Comparison of ENCODE assay signal across 24 mouse cellular contexts in genomic region chr1:54762216-54762807, GRCm38 (mm10).
A peak's percentile ranks its signal among the peaks of the same experiment; 100 is the strongest.
DNase-seq lines count a peak whose midpoint lies in the region; ATAC-seq and TF ChIP-seq lines count a peak whose summit lies in the region.
"Had no signal": no experiment of that assay in that cellular context is flagged by ENCODE, and none has a peak within 500 bp of the region (broad histone marks: within the 10 kb centered on the region; RNA-seq: fewer than 3 reads in every experiment).

No protein-coding gene starts in this region.

- H3K4me1 ChIP-seq in hindbrain, embryonic 13.5 days (replicated peaks) = peaks cover 8% of the 10 kb centered on the region
- H3K4me1 ChIP-seq in hindbrain, embryonic 11.5 days (replicated peaks; ENCODE audit: control insufficient read depth, insufficient read depth, low read length) = no peaks in the 10 kb centered on the region
- H3K4me1 ChIP-seq in forebrain, embryonic 16.5 days (replicated peaks; ENCODE audit: control insufficient read depth, insufficient read depth, low read length) = peaks cover 6% of the 10 kb centered on the region
- no peaks in the 10 kb centered on the region for H3K4me1 ChIP-seq in stomach, postnatal 0 days (replicated peaks; ENCODE audit: control insufficient read depth, insufficient read depth)
- H3K4me1 ChIP-seq: embryonic facial prominence, embryonic 10.5 days; heart, embryonic 15.5 days; liver, embryonic 13.5 days; megakaryocyte, embryonic 14.5 days; stomach, embryonic 15.5 days had no signal

- no peak for TF ChIP-seq CTCF in stomach, postnatal 0 days (IDR thresholded peaks at IDR 0.05; ENCODE audit: low read depth)

- peaks cover 14% of the 10 kb centered on the region for H3K36me3 ChIP-seq in hindbrain, embryonic 13.5 days
- H3K36me3 ChIP-seq in hindbrain, embryonic 11.5 days (ENCODE audit: control insufficient read depth, insufficient read depth, low read length) = no peaks in the 10 kb centered on the region
- no peaks in the 10 kb centered on the region for H3K36me3 ChIP-seq in forebrain, embryonic 16.5 days (ENCODE audit: control insufficient read depth, insufficient read depth)
- H3K36me3 ChIP-seq in stomach, postnatal 0 days (ENCODE audit: control insufficient read depth, insufficient read depth, low read length) = 0 out of 2 replicates have a peak, but pooled peaks cover 3% of the 10 kb centered on the region
- H3K36me3 ChIP-seq: heart, embryonic 15.5 days; liver, embryonic 13.5 days; stomach, embryonic 15.5 days had no signal

- ATAC-seq in hindbrain, embryonic 13.5 days (ENCODE audit: low FRiP score) = peak; percentile 69; the same call in 1 of the 2 replicates
- no peak for ATAC-seq in hindbrain, embryonic 11.5 days (ENCODE audit: low FRiP score)
- ATAC-seq in forebrain, embryonic 16.5 days = peak; percentile 45
- ATAC-seq in stomach, postnatal 0 days (ENCODE audit: low FRiP score, low TSS enrichment) = no peak
- ATAC-seq: CD4-positive, CD25-positive, alpha-beta regulatory T cell, adult 4 months had no signal

- WGBS in hindbrain, embryonic 13.5 days = 72% methylated on average over 10 of the region's 10 CpGs
- 85% methylated on average over 10 of the region's 10 CpGs for WGBS in hindbrain, embryonic 11.5 days
- 12% methylated on average over 10 of the region's 10 CpGs for WGBS in forebrain, embryonic 16.5 days
- WGBS in stomach, postnatal 0 days = 85% methylated on average over 10 of the region's 10 CpGs

- DNase-seq in hindbrain, embryonic 11.5 days (ENCODE audit: low spot score) = no peak
- DNase-seq in retina, embryonic 14.5 days (ENCODE audit: low spot score) = peak; percentile 33
- DNase-seq in retina, postnatal 1 day = no peak
- DNase-seq in stomach, postnatal 0 days (ENCODE audit: low spot score) = no peak
- DNase-seq in kidney, postnatal 36 days = no peak
- no peak for DNase-seq in layer of hippocampus, postnatal 14 days (ENCODE audit: low spot score in 2 of 2)
- DNase-seq: adrenal gland, postnatal 25 days; cerebellum, adult 9-11 months; gastrocnemius, postnatal 36 days; heart, postnatal 36 days; kidney, adult 8-10 months; kidney, postnatal 14 days; liver, embryonic 13.5 days; lung, embryonic 14.5 days; lung, postnatal 36 days; thymus, adult 18-20 months; thymus, postnatal 36 days had no signal

- H3K9ac ChIP-seq in hindbrain, embryonic 13.5 days = no peak overlapping the region
- no peak overlapping the region for H3K9ac ChIP-seq in hindbrain, embryonic 11.5 days (ENCODE audit: low read depth, low read length)
- no peak overlapping the region for H3K9ac ChIP-seq in forebrain, embryonic 16.5 days (replicated peaks; ENCODE audit: low read depth, low read length)
- no peak overlapping the region for H3K9ac ChIP-seq in stomach, postnatal 0 days (ENCODE audit: low read length)
- H3K9ac ChIP-seq: heart, embryonic 15.5 days; liver, embryonic 13.5 days; lung, embryonic 14.5 days; stomach, embryonic 15.5 days had no signal

- no peak overlapping the region for H3K4me2 ChIP-seq in hindbrain, embryonic 13.5 days
- H3K4me2 ChIP-seq in hindbrain, embryonic 11.5 days (replicated peaks; ENCODE audit: low read depth, low read length) = no peak overlapping the region
- no peak overlapping the region for H3K4me2 ChIP-seq in forebrain, embryonic 16.5 days (ENCODE audit: low read length)
- H3K4me2 ChIP-seq in stomach, postnatal 0 days (replicated peaks; ENCODE audit: low read depth) = no peak overlapping the region
- H3K4me2 ChIP-seq: heart, embryonic 15.5 days; liver, embryonic 13.5 days; lung, embryonic 14.5 days; stomach, embryonic 15.5 days had no signal

- H3K4me3 ChIP-seq in hindbrain, embryonic 13.5 days = no peak overlapping the region
- no peak overlapping the region for H3K4me3 ChIP-seq in hindbrain, embryonic 11.5 days (ENCODE audit: low read depth, low read length)
- H3K4me3 ChIP-seq in forebrain, embryonic 16.5 days (replicated peaks; ENCODE audit: low read length) = no peak overlapping the region
- no peak overlapping the region for H3K4me3 ChIP-seq in stomach, postnatal 0 days (ENCODE audit: low read depth, low read length)
- H3K4me3 ChIP-seq: embryonic facial prominence, embryonic 10.5 days; heart, embryonic 15.5 days; liver, embryonic 13.5 days; megakaryocyte, embryonic 14.5 days; stomach, embryonic 15.5 days had no signal

- peak overlapping the region; percentile 65 for H3K27ac ChIP-seq in hindbrain, embryonic 13.5 days
- no peak overlapping the region for H3K27ac ChIP-seq in hindbrain, embryonic 11.5 days (ENCODE audit: low read depth, low read length)
- H3K27ac ChIP-seq in forebrain, embryonic 16.5 days (ENCODE audit: low read length) = no peak overlapping the region
- no peak overlapping the region for H3K27ac ChIP-seq in stomach, postnatal 0 days (replicated peaks)
- H3K27ac ChIP-seq: embryonic facial prominence, embryonic 10.5 days; heart, embryonic 15.5 days; liver, embryonic 13.5 days; stomach, embryonic 15.5 days had no signal

- no peaks in the 10 kb centered on the region for H3K9me3 ChIP-seq in hindbrain, embryonic 13.5 days
- H3K9me3 ChIP-seq in hindbrain, embryonic 11.5 days (ENCODE audit: control insufficient read depth, low read length) = no peaks in the 10 kb centered on the region
- H3K9me3 ChIP-seq in forebrain, embryonic 16.5 days (ENCODE audit: control insufficient read depth, low read length) = no peaks in the 10 kb centered on the region
- H3K9me3 ChIP-seq in stomach, postnatal 0 days (ENCODE audit: control insufficient read depth, low read length) = no peaks in the 10 kb centered on the region
- H3K9me3 ChIP-seq: embryonic facial prominence, embryonic 10.5 days; heart, embryonic 15.5 days; liver, embryonic 13.5 days; megakaryocyte, embryonic 14.5 days; stomach, embryonic 15.5 days had no signal

- H3K27me3 ChIP-seq in hindbrain, embryonic 13.5 days = no peaks in the 10 kb centered on the region
- H3K27me3 ChIP-seq in hindbrain, embryonic 11.5 days (ENCODE audit: control insufficient read depth, insufficient read depth, low read length) = no peaks in the 10 kb centered on the region
- no peaks in the 10 kb centered on the region for H3K27me3 ChIP-seq in forebrain, embryonic 16.5 days (replicated peaks; ENCODE audit: control insufficient read depth, insufficient read depth, low read length)
- H3K27me3 ChIP-seq in stomach, postnatal 0 days (ENCODE audit: control insufficient read depth, insufficient read depth, low read length) = no peaks in the 10 kb centered on the region
- H3K27me3 ChIP-seq: heart, embryonic 15.5 days; liver, embryonic 13.5 days; megakaryocyte, embryonic 14.5 days; stomach, embryonic 15.5 days had no signal

- TF ChIP-seq EP300 in stomach, postnatal 0 days (optimal IDR thresholded peaks at IDR 0.05) = no peak

Comparison
In these comparisons a context has a peak if more than half of its experiments do, and no peak if none do; other contexts are left out.
1. ATAC-seq: peak in hindbrain, embryonic 13.5 days (single experiment) and forebrain, embryonic 16.5 days (single experiment); none in hindbrain, embryonic 11.5 days (single experiment) and stomach, postnatal 0 days (single experiment).